Mouse (Mus musculus): ENCODE measurements around the gene Peli1.

Peli1 gene

DNA sequence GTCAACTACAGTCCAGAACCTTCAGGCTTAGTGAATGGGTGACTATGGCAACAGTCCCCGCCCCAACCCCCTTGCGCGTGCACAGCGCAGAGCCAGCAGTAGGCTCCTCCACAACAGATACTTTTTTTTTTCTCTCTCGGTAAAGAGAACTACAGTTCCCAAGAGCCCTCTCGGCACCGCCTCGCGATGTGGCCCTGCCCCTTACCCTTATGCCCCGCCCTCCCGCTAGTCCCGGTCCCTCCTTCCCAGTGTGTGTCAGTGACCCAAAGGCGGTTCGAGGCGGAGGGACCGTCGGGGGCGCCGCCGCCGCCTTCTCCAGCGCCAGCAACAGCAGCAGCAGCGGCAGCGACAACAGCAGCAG is at the start of gene Peli1:
Peli1 (plus strand) TSS at position 225 of the 361 bp plus-strand sequence.
- DNase-seq (ENCODE audit: low spot score), result peak; percentile 96

DNA sequence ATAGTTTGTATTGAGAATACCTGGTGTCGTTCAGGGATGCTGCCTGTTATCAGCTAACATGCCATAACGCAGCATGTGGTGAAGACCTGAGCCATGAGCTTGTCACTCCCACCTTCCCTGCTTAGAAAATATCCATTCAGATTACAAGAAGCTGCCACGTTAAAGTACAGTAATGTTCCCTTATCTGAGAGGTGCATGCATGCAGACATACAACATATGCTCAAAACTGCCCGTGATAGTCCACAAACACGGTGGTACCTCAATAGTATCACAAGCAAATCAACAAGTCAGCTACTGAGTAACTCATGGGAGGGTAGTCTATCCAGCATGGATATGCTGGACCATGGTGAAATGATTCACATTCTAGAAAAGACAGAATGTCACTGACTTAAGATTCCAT is 48.5 kb upstream of the Peli1 start:
- no peak for DNase-seq (ENCODE audit: low spot score)

DNA sequence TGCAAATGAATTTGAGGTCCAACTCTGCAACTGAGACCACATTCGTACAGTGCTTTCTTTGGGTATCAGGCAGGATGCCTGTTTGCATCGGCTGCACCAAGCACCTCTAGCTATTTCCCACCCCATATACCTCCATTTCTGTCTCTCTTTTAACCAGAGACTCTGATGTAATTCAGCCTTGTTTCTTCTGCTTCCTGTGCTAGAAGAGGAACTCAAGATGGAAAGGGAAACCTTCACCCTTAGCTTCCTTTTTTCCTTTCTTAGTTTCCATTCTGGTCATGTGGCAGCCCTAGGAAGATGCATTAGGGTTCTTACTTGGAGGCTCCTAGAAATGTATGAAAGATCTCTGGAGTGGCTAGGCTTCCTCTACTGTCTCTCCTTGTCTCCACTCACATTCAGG is 44.9 kb upstream of the Peli1 start:
- no peak for DNase-seq (ENCODE audit: low spot score)

DNA sequence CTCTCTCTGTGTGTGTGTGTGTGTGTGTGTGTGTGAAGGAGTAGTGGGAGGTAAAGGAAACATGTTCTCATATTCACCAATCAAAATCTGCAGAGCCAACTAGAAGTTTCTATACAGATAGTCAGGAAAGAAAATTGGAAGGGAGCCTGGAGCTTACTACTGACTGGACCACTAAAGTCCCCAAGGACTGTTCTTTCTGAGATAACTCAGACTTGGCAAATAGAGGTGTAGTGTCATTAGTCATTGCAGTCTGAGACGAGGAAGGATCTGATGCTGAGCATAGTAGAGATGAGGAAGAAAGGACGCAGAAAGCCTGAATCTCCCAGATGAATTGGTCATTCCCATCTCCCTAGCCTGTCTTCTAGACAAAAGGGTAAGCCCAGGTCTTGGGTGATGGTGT is 43.2 kb upstream of the Peli1 start:
- DNase-seq (ENCODE audit: low spot score), result no peak

DNA sequence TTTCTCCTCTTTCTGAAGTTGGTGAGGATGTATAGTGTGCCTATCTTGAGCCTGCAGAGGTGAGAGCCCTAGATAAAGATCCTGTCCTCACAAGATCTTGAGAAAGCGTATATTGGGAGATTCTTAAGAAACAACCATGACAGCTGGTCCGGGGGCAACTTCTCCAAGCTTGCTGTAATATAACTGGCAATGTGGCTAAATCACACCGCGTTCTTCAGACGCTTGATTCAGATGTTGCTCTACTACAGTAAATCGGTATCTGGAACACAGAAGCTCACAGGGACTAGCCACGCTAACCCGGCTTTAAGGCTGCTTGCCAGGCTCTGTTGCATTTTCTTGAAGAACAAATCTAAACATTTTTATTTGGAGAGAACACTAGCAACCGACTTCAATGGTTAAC is 39.4 kb upstream of the Peli1 start:
- DNase-seq (ENCODE audit: low spot score), result no peak

DNA sequence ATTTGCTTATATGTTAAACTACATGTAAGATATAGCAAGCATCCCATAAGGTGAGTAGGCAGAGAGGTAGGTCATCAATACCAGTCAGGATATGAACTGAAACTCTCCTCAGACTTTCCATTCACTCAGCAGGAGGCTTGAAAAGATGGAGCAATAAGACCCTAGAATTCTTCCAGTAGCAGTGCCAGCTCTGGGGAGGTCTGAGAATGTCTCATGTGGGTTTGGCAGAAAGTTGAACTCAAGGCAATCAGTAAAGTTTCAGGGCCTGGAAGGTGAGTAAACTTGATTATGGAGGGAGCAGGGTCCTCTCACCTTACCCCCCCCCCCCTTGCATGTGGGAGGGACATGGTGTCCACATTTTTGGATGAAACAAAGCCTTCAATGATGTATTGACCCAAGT is 36.5 kb upstream of the Peli1 start:
- DNase-seq (ENCODE audit: low spot score), result no peak

DNA sequence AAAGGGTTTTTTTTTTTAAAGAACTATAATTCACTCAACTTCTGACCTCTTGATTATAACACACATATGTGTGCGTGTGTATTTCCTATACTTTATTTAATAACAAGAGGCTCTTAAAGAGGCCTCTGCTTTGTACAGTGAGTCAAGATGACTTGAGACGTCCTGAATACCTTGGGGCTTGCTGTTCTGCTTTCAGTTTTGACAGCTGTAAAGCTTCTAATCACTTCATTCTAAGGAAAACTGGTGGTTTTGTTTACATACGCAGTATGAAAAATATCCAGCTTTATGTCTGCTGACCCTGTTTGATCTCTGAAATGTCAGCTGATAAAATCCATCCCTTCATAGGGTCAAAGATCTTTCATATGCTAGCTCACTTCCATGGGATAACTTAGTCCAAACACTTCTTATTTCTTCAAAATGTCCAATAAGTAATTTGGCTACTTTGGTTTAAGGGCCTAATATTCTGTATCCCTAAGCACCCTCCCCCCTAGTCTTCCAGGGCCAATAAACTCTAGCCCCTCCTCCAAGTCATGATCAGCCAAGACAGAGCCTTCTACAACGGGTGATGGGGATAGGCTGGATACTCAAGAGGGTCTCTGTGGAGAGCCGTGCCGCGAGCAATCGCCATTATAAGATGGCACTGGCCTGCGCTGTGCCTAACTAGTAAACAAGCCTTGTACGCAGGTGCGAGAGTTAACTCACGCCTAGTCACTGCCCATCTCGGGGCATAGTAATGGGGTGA is 34.8 kb upstream of the Peli1 start:
- DNase-seq (ENCODE audit: low spot score), result no peak

DNA sequence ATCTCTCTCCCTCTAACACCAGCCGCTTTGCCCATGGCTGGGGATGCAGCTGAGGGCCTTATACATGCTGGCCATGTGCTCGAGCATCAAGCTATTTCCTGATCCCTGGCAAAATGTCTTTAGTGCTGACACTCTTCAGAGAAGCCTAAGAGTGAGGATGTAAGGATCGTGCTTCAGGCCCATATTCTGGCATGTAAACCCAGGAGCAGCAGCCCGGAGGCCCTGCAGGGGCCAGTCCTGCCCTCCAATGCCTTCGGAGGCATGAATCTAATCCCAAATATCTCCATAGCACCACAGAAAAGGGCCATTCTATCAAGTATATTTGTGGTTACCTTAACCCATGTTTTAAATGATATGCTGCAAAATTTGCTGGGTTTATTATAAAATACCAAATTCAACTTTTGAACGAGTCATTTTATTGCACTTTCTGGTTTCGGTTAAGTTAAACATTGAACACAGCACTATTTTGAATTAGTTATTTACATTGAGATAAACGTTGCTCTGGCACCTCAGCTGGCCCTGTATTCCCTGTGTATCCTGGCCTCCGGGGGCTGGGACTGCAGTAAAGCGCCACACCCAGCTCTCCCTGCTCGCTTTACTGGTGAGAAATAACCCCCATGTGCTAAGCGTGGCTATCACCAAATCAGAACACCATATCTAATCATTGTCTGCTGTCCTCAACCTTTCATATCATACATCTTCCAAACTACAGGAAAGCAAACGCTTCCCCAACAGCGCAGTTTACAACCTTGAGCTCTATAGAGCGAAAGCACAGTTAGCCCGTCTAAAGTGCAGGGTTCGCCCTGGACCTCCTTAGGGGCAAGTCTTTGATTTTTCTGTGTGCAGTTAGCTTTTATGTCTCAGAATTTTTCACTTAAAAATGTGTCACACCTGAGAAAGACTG is 33.3 kb upstream of the Peli1 start:
- DNase-seq (ENCODE audit: low spot score), result no peak

DNA sequence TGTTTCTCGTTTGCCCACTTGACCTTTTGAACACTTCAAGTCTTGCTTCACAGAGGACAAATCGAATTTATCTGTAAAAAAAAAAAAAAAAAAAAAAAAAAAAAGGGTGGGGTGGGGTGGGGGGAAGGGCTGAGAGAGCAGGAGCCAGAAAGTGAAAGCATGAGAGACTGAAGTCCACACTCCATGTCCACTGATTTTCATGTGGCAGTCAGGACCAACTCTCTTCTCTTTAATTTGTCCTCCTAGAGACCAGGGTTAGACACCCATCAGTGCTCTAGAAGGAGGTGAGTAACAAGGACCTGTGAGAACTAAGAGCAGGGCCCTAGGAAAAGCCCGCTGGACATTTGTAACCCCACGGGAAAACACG is 32.7 kb upstream of the Peli1 start:
- no peak for DNase-seq (ENCODE audit: low spot score)

DNA sequence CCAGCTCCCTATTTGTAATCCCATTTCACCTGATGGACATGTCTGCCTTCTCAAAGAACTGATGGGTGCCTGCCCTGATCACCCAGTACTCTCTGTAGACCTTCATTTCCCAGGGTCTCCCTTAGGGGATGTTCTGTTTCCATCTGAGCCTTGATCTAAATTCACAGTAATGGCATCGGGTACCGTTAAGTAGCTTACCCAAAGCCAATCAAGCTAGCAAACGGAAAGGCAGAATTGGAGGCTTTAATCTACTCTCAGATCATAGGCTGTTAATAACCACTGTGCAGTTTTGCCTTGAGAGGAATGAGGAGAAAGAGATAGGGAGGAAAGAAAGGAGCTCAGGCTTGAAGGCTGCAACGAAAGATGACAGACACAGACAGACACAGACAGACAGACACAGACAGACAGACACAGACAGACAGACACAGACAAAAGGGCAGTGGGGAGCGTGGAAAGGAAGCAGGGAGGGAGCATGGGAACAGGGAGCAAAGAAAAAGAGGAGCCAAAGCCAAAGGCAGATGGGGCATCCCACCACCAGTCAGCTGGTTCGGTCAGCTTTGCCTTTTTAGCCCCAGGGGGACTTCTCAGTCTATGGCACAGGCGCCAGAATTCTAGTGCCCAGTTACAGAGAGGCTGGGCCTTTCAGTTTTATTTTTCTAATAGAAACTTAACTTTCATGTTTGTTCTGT is 30.6 kb upstream of the Peli1 start:
- no peak for DNase-seq (ENCODE audit: low spot score)

DNA sequence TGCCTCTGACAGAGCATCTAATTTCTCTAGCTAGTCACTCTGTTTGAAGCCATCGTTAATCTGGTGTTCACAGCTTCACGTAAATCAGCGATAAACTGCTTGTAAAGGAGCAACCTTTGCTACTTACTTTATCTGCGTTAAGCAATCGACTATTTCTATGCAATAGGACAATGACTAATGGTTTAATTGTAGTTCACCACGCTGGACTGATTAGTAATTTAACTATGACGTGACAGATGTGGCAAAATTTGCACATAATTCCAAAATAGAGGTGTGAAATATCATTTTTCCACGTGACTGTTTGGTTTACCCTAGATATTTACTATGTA is 30.1 kb upstream of the Peli1 start:
- DNase-seq (ENCODE audit: low spot score), result no peak

DNA sequence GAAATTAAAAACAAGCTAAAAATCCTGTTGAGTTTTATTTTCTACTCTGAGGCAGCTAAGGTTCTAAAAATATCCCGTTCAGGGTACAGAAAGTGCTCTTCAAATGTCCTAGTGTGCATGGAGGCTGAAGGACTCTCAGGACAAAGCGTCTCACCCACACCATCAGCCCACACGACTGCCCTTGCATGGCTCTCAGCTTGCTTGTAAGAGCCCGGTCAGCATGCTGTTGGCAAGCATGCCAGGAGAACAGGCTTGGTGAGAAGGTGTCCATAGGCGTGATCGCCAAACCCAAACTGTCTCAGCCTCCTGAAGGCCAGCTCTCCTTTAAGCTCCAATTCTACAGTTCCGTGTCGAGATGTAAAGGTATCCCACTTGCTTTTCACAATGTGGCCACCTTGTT is 29.7 kb upstream of the Peli1 start:
- DNase-seq (ENCODE audit: low spot score), result no peak

DNA sequence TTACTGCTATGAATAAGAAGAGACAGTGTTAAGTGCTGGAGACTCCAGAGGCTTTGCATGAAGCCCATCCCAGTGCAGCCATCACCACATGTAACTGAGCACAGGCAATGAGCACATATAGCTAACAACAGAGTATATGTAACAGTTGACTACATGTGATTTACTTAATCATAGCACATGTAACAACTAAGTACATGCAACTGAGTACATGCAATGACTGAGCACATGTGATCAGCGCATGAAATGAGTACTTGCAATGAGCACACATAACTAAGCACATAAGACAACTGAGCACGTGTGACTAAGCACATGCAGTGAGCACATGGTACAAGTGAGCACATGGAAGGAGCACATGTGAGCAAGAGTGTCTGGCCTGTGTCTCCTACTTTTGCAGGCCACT is 29.0 kb upstream of the Peli1 start:
- DNase-seq (ENCODE audit: low spot score), result no peak

DNA sequence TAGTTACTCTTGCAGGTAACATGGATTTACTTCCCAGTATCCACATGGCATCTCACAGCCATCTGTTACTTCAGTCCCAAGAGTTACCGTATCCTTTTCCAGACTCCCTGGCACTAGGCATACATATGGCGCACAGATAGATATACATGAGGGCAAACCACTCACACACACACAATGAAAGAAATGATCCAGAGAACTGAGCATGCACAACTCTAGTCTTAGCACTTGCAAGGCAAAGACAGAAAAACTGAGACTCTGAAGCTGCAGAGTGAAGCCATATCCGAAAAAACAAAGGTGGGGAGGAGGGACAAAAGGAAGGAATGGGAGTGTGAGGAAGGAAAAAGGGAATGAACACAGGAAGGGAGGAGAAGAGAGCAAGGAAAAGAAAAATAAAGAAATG is 27.8 kb upstream of the Peli1 start:
- DNase-seq (ENCODE audit: low spot score), result no peak

DNA sequence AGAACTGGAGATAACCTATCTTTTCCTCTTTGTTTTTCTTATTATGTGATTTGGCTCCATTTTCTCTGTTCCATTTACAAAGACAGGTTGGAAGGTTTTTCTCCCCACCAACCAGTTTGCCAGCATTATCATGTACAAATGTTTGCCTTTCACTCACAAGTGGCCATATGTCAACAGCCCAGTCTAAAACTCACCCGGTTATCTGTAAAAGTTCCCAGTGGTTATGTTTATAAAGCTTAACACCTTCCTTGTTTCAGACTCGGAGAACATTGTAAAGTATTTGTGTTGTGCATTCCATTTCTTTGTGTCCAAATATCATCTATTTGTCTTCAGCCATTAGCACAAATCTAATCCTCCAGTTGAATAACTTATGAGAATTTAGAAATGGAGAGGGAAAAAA is 11.7 kb upstream of the Peli1 start:
- no peak for DNase-seq (ENCODE audit: low spot score)

DNA sequence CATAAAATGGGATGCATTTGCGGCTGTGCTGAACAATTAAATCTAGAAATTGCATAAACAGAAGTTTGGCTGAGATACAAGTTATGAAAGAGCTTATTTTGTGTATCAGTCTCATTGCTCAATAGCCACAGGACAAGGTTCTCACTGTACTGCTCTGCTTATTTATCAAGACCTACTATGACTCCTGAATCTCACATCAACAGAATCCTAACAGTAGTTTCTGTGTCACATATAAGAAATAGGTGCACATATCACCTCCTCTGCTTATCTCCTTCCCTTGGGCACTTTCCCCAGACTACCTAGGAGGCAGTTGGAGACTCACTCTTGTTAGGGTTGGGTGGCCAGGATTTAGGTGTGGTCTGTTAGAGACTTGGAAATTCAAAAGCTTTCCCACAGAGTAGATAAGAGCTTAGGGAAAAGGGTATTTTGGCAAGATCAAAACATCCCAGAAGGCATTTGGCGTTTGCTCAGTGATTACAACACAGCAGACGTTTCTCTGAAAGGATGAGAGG is 11.2 kb upstream of the Peli1 start:
- no peak for DNase-seq (ENCODE audit: low spot score)

DNA sequence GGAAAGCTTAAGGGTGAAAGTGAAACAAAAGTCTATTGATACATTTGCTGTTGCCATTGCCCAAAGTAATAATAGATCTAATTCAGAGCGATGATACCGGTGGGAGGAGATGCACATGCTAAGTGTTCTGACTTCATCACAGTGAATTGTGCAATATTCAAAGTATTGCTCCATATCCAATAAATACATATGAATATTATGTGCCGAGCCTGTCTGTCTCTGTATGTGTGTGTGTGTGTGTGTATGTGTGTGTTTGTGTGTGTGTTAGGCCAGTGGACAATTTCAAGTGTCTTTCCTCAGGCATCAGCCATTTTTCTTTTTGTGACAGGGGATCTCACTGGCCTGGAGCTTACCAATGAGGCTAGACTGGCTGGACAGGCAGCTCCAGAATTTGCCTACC is 9.9 kb upstream of the Peli1 start:
- DNase-seq (ENCODE audit: low spot score), result no peak

DNA sequence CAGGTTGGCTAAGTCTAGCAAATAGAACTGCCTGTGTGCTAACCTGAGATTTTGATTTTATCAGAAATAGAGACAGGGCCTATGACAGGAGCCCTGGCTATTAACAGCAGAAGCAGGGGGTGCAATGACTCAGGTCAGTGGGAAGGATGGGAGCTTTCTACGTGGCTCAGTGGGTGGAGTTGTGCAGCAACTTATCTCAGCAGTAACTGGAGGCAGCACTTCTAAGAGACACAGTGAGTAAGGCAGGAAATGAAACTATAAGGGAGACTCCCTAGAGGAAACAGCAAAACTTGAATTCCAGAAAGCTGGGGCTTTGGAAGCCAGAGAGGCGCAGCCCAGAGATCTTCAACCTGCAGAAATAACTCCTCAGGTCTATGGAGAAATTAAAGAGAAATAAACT is 8.4 kb upstream of the Peli1 start:
- no peak for DNase-seq (ENCODE audit: low spot score)

DNA sequence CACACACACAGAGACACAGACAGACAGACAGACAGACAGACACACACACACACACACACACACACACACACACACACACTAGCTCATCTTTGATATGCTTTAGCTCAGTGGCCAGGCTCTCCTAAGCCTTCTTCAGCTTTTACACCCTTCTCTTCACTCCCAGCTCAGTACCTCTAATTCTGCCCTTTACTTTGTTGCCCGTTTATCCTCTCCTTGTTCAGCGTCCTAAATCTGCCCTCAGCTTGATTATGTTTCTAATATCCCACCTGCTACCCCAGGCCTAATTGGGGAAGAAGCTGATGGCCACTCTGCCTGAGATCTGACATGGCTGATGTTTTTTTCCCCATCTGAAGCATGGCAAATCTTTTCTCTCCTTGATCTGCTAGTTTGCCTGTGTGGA is 2.7 kb upstream of the Peli1 start:
- no peak for DNase-seq (ENCODE audit: low spot score)

DNA sequence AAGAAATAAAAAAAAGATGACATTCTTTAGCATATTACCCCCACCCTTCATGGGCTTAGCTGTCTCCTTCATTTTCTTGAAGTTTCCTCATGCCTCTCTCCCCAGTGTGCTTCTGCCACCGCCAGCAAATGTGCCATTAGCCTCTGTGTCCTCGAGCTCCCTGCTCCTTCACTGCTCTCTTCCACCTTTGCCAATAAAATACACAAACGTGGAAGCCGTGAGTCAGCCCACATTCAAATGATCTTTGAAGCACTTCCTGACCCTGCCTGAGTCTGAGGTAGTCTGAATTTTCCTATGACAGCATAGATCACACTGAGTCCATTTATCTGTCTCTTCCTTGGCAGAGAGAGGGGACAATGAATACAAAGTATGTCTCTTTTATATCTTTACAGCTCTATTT is 1.5 kb upstream of the Peli1 start:
- DNase-seq (ENCODE audit: low spot score), result no peak

DNA sequence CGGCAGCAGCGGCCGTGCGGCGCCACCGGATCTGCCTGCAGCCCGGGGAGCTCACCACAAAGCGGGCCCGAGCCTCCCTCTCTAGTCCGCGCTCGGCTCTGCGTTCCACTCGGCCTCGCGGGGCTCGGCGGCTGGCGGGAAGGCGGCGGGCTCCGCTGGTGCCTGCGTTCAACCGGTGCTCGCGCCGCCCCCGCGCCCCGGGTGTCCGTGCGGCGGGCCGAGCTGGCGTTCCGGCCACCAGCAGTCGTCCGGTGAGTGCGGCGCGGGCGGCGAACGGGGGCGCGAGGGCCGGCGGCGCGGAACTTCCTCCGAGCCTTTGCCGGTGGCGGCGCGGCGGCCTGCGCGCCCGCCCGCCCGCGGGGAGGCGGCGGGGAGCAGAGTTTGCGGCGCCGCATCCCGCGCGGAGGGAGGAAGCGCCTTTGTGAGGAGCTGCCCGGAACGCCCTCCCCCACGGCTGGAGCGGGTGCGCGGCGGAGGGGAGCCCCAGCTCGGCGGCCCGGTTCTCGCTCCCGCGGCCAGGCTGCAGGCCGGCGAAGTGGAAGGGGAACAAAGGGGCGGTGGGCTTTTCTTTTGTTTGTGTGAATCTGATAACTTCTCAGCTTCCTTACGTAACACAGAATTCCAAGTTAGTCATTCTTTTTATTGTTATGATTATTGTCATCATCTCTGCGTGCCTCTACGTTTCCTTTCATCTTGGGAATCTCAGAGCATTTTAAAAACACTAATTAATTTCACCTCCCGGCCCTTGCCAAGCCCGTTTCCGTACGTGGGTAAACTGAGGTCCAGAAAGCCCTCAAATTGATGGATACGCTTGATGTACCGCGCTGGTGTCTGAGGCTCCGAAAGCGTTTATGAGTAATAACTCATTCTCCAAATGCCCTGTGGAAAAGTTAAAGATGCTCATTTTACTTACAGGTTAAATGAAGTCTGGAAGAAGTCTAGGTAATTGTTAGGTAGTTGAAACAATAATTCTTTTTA is 626 bp downstream of the Peli1 start:
- peak; percentile 80 for DNase-seq (ENCODE audit: low spot score)

DNA sequence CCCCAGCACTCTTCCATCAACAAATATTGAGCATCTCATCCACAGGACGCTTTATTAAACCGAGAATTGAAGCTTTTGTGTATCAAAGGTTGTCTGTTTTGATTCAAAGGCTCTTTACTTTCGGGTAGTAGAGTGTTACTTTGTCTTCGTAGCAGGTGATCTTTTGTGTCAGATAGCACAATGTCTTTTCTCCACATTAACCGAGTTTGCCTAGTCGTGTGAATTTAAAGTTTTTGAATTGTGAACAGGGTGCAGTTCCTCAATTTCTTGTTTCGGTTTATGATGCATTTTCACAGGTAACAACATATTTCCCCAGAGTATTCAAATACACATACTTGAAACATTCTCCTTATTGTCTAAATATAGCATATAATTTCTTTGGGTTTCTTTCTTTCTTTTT is 1.5 kb downstream of the Peli1 start:
- no peak for DNase-seq (ENCODE audit: low spot score)
